Mouse (Mus musculus) forebrain, postnatal 0 days (tissue): ENCODE data around the gene 4933428G20Rik. TPM values are rescaled to one million over a fixed set of nuclear protein-coding genes. Genes with fewer than 3 reads are reported as not detected.

ENCODE experiments used
- ATAC-seq: fragments of 200-750 bp; cut with Nextera tagmentation; 2 replicates; pipeline ENCODE4 v1.8.0; 2017; ENCODE audit warnings: mild to moderate bottlenecking, moderate library complexity
- DNase-seq: peaks from one replicate; pipeline ENCODE4 v3.0.0-alpha.2; 2015
- H3K27ac ChIP-seq: fragments of 300-500 bp; sonication (generic); 2 replicates; pipeline ENCODE4 v1.5.1; 2014; ENCODE audit warnings: low read depth, mild to moderate bottlenecking, antibody characterized with exemption, low read length, moderate library complexity, mixed read lengths
- H3K27me3 ChIP-seq: fragments of 300-500 bp; sonication (generic); 2 replicates; pipeline ENCODE4 v1.6.1; 2014; ENCODE audit warnings: mild to moderate bottlenecking, low read length, mixed read lengths; ENCODE audit not compliant: insufficient read depth
- H3K36me3 ChIP-seq: fragments of 300-500 bp; sonication (generic); 2 replicates; pipeline ENCODE4 v1.6.1; 2014; ENCODE audit warnings: mild to moderate bottlenecking, moderate library complexity; ENCODE audit not compliant: insufficient read depth
- H3K4me1 ChIP-seq: fragments of 300-500 bp; sonication (generic); 2 replicates; pipeline ENCODE4 v1.6.1; 2014; ENCODE audit warnings: antibody characterized with exemption; ENCODE audit not compliant: insufficient read depth
- H3K4me2 ChIP-seq: fragments of 300-500 bp; sonication (generic); 2 replicates; pipeline ENCODE4 v1.6.1; 2014; ENCODE audit warnings: low read depth, mild to moderate bottlenecking, moderate library complexity
- H3K4me3 ChIP-seq: fragments of 300-500 bp; sonication (generic); 2 replicates; pipeline ENCODE4 v1.5.1; 2014; ENCODE audit warnings: low read depth, low read length, mixed read lengths
- H3K9ac ChIP-seq: fragments of 300-500 bp; sonication (generic); 2 replicates; pipeline ENCODE4 v1.6.1; 2014; ENCODE audit warnings: mild to moderate bottlenecking
- H3K9me3 ChIP-seq: fragments of 300-500 bp; sonication (generic); 2 replicates; pipeline ENCODE4 v1.6.1; 2016; ENCODE audit warnings: low read length
- CTCF ChIP-seq: sonication (generic); IDR thresholded peaks from 2 replicates; pipeline ENCODE4 v1.5.1; 2016; ENCODE audit warnings: antibody characterized with exemption, control low read depth, low read depth
- WGBS: fragments of 180-500 bp; shearing (Covaris S2); extraction: QIAGEN DNeasy Blood & Tissue Kit; methylation state at CpG from one replicate; pipeline ENCODE4 v1.1.7; 2014; 5-methylcytosine and 5-hydroxymethylcytosine counted together
- polyA plus RNA-seq: library from polyadenylated mRNA; unstranded; fragments of >200 nt; fragmentation: Nextera tagmentation; extraction: Ambion mirVana; gene quantifications from 2 replicates; pipeline ENCODE4 v1.2.1, GENCODE M21; 2015
- total RNA-seq: library from RNA; depleted of rRNA; stranded (reverse); fragments of >200 nt; gene quantifications from 2 replicates; pipeline ENCODE4 v1.2.3, GENCODE M21; 2014

Gene 4933428G20Rik
- total and polyA plus RNA-seq, 2 experiments from 2014 or later: 0.25 to 0.38 TPM

DNA sequence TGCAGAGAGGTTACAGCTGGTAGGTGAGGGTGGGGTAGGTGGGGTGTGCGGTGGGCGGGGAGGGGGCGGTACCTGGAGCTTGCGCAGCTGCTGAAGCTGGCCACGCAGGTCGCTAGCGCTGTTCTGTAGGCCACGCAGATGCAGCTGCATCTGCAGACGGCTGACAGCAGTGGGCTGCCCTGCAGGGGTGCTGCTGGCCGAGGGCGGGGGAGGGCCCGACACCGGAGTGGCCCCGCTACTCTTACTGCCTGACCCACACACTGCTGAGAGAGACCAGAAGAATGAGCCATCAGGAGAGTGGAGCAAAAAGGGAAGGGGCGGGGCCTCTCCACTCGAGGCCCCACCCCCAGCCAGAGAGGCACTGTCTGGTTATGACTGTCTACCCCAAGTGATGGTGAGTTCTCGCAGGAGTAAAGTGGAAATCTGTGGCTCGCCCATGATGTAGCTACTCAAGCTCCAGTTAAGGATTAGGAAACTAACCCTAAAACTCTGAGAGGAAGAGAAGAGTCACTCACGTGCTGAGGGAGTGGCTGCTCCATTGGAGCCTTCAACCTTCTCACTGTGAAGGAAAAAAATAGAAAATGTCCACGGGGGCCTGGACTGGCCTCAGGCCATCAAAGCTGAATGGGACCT lies 32.9 kb upstream of the 4933428G20Rik start:
- no peak for TF ChIP-seq CTCF
- H3K36me3 ChIP-seq: peaks cover 49% of the 10 kb centered on the region
- 27% methylated on average over 20 of the region's 20 CpGs for WGBS
- no peak for ATAC-seq
- peaks cover 5% of the 10 kb centered on the region for H3K4me1 ChIP-seq
- H3K27me3 ChIP-seq: peaks cover 7% of the 10 kb centered on the region; the same call in 1 of the 2 replicates
- no peak overlapping the region for H3K9ac ChIP-seq
- H3K27ac ChIP-seq: no peak overlapping the region
- H3K4me3 ChIP-seq: no peak overlapping the region
- no peak overlapping the region for H3K4me2 ChIP-seq
- no peaks in the 10 kb centered on the region for H3K9me3 ChIP-seq
- no peak for DNase-seq

DNA sequence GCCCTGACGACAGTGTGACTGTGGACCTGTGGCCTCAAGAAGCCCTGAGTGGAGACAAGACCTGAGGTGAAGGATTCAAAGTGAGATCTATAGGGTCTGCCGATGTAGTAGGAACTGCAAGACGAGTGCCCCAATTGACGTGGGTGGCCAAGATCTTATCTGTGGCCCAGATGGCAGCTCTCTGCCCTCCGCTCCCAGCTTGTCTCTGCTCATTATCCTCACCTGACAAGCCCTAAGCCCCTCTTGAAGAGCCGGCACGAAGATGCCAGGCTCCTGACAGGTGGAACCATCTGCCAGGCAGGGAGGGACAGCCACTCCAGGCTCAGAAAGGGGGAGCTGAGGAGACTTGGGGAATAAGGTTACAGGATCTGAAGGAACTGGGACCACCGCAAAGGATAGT lies 32.2 kb upstream of the 4933428G20Rik start:
- H3K4me1 ChIP-seq: peaks cover 5% of the 10 kb centered on the region
- H3K4me3 ChIP-seq: no peak overlapping the region
- no peak for TF ChIP-seq CTCF
- no peak overlapping the region for H3K4me2 ChIP-seq
- H3K27me3 ChIP-seq: peaks cover 7% of the 10 kb centered on the region; the same call in 1 of the 2 replicates
- H3K36me3 ChIP-seq: peaks cover 49% of the 10 kb centered on the region
- no peak overlapping the region for H3K27ac ChIP-seq
- H3K9me3 ChIP-seq: no peaks in the 10 kb centered on the region
- DNase-seq: peak; percentile 32
- H3K9ac ChIP-seq: no peak overlapping the region
- WGBS: 53% methylated on average over 8 of the region's 8 CpGs
- no peak for ATAC-seq

DNA sequence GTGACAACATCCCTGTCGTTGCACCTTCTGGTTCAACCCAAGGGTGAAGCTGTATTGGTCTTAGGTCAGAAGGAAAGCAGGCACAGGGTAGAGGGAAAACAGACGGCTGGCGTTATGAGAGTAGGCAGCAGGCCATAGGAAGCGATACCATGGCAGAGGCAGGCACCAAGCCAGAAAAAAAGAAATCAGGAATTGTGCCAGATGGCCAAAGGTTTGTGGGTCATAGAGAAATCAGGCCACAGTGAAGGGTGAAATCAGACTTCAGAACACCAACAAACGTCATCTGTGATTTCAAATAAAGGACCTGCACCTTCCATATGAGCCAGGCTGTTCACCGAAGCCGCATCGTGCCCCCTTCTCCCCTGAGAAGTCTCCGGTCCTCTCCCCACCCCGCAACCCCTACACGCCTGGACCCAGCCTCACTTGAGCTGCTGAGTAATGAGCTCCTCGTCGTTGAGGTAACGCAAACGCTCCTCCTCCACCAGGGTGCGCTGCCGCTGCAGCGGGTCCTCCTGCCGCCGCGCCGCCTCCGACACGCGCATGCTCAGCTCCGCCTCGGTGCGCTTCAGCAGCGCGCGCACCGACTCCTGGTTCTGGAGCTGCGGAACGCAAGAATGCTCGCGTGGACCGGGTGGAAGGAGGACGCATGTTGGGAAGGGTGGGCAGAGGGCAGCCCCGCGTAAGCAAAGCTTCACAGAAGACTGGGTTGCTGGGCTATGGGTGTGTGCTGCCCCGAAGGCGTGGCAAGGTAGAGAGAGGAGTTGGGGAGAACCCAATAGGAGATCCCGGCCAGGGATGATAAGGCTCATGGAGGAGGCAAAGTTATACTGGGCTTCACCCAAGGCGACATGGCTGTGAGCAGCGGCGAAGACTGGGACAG lies 31.5 kb upstream of the 4933428G20Rik start:
- Histone ChIP-seq H3K9ac (no peak overlapping the region; the same call in 1 of the 2 replicates), H3K27ac (no peak overlapping the region), H3K9me3 (no peaks in the 10 kb centered on the region), H3K4me1 (no peaks in the 10 kb centered on the region), H3K36me3 (peaks cover 51% of the 10 kb centered on the region), H3K4me3 (peak overlapping the region; percentile 12; the same call in 1 of the 2 replicates), H3K4me2 (peak overlapping the region; percentile 49), H3K27me3 (peaks cover 7% of the 10 kb centered on the region; the same call in 1 of the 2 replicates)
- DNase-seq (peak; percentile 97), ATAC-seq (peak; percentile 87)
- TF ChIP-seq CTCF: peak; percentile 99
- WGBS: 7% methylated on average over 46 of the region's 46 CpGs

DNA sequence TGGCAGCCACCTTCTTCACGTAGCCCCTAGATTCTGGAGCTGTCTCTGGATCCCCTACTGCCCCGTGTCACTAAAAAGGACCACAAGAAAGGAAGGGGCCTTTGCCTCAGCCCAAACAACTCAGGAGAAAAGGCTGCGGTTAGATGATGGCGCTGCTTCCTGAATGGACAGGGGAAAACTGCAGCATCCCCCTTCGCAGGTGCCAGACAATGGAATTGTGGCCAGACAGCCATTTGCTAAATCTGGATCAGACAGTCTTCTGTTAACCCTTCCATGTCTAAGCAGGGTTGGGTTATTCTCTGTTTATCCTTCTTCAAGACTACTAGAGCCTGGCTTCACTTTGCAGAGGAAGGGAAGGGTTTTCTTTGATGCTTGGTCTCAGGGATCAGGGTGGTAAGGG lies 30.8 kb upstream of the 4933428G20Rik start:
- WGBS: 58% methylated on average over 5 of the region's 5 CpGs
- Histone ChIP-seq H3K4me1 (no peaks in the 10 kb centered on the region), H3K4me3 (no peak overlapping the region), H3K4me2 (no peak overlapping the region), H3K27me3 (peaks cover under 1% of the 10 kb centered on the region; the same call in 1 of the 2 replicates), H3K9me3 (no peaks in the 10 kb centered on the region), H3K9ac (no peak overlapping the region; the same call in 1 of the 2 replicates), H3K27ac (no peak overlapping the region), H3K36me3 (peaks cover 58% of the 10 kb centered on the region)
- no peak for ATAC-seq
- TF ChIP-seq CTCF: no peak
- no peak for DNase-seq

DNA sequence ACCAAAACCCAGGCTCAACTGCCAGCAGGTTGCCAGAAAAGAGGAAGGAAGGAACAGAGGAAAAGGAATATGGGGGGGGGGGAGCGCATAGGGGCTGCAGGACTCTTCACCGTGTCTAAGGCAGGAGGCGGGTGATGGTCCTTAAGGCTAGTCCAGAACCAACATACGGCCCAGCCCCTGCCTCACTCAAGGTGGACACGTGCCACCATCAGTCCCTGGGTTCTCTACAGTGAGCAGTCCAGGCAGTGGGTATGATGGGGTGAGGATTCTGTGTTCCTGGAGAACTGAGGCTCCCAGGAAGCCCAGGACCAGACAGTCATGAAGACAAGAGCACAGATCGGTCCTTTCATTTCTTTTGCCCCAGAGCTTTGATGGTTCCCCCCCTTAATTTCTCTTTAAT lies 29.9 kb upstream of the 4933428G20Rik start:
- Histone ChIP-seq H3K4me1 (no peaks in the 10 kb centered on the region), H3K36me3 (peaks cover 66% of the 10 kb centered on the region), H3K27ac (no peak overlapping the region), H3K4me2 (no peak overlapping the region), H3K9me3 (no peaks in the 10 kb centered on the region), H3K9ac (no peak overlapping the region), H3K4me3 (no peak overlapping the region), H3K27me3 (no peaks in the 10 kb centered on the region)
- DNase-seq: no peak
- TF ChIP-seq CTCF: no peak
- WGBS: 88% methylated on average over 6 of the region's 6 CpGs
- ATAC-seq: no peak

DNA sequence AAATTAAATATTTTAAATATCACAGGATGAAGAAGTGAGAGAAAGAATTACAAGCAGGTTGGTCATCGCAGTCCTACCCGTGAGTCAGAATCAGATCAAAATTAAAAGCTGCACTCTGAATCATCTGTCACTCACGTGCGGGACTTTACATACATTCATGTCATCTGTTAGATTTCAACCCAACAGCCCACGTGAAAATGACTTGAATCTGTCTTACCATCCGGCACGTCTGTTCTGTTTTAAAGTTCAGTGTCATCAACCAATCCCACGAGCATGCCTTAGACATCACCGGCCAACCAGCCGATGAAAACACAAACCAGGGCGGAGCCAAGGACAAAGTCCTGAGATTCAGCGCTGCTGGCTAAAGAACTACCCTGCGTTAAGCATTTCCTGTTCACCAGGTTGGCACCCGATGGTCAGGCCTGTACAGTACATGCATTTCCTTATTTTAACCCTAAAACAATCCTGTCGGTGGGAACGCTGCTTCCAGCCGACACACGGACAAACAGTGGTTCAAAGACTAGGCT lies 28.2 kb upstream of the 4933428G20Rik start:
- Histone ChIP-seq H3K4me3 (no peak overlapping the region), H3K36me3 (peaks cover 71% of the 10 kb centered on the region), H3K9ac (no peak overlapping the region), H3K27me3 (no peaks in the 10 kb centered on the region), H3K4me2 (no peak overlapping the region), H3K9me3 (no peaks in the 10 kb centered on the region), H3K4me1 (no peaks in the 10 kb centered on the region), H3K27ac (no peak overlapping the region)
- TF ChIP-seq CTCF: no peak
- no peak for ATAC-seq
- no peak for DNase-seq
- WGBS: 75% methylated on average over 18 of the region's 18 CpGs

DNA sequence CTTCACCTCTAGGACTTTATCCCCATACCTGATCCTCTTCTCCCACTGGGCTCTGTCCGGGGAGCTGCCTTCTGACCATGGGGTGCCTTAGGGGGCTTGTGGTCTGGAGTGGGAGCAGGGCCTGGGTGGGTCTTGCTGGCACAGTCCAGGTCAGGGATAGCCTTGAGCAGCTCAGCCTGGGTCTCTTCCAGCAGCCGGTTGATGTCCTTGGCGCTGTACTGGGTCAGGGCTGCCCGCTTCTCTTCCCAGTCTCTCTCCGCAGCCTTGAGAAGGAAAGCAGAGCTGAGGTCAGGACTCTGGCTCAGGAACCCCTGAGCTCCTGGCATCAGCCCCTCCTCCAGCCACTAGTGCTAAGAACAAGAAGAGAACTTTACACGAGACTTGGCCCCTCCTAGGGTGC lies 25.2 kb upstream of the 4933428G20Rik start:
- DNase-seq (no peak), ATAC-seq (no peak)
- H3K4me3 ChIP-seq: no peak overlapping the region
- H3K9me3 ChIP-seq: no peaks in the 10 kb centered on the region
- TF ChIP-seq CTCF: no peak
- no peak overlapping the region for H3K9ac ChIP-seq
- peaks cover 81% of the 10 kb centered on the region for H3K36me3 ChIP-seq
- no peaks in the 10 kb centered on the region for H3K27me3 ChIP-seq
- 91% methylated on average over 6 of the region's 6 CpGs for WGBS
- no peak overlapping the region for H3K4me2 ChIP-seq
- no peak overlapping the region for H3K27ac ChIP-seq
- no peaks in the 10 kb centered on the region for H3K4me1 ChIP-seq
